Mouse (Mus musculus) liver, postnatal 0 days (tissue): ENCODE data around the gene Cux1.

ENCODE experiments used
- CTCF ChIP-seq: sonication (generic); IDR thresholded peaks from 2 replicates; pipeline ENCODE4 v1.5.1; 2016; ENCODE audit warnings: antibody characterized with exemption, low read depth
- EP300 ChIP-seq: IDR thresholded peaks from 2 replicates; pipeline ENCODE4 v1.6.1; 2016; ENCODE audit warnings: antibody characterized with exemption, low read depth, mild to moderate bottlenecking

DNA sequence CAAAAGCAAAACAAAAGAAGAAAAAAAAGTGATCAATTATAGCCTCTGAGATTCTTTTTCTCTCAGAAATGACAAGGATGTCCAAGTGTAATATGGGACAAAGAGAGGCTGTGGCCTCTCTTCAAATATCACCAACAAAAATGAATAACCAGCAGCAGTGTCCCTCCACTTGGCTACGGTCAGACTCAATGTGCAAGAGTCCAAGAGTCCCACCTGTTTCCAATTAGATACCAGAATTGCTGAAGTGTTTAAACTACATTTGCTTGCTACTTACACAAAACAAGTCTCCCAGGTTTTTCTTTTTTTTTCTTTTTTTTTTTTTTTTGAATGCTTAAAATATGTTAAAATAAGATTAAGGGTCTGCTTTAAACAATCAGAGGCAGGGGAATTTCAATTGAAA, 5.1 kb downstream of the Cux1 start:
- TF ChIP-seq CTCF = no peak
- TF ChIP-seq EP300 = no peak
